In the genomic region with DNA sequence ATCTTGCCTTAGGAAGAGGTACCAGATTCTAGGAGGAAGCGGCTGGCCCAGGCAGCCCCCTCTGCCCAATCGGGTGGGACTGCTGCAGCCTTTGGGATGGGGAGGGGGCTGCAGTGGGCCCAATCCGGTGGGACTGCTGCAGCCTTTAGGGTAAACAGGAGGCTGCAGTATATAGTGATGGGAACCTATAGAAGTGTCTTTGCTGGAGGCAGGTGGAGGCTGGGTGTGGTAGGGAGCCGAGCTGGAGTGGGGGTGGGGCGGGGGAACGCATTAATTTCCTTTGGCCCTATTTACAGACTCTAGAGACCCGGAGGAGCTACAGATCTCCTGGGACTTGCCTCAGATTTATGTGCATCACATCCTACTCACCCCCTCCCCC, we compare ENCODE assay signal across 9 mouse cellular contexts. TPM values are rescaled to one million over a fixed set of nuclear protein-coding genes. Genes with fewer than 3 reads are reported as not detected.
DNase-seq lines count a peak whose midpoint lies in the region; ATAC-seq and TF ChIP-seq lines count a peak whose summit lies in the region.
"Had no signal": no experiment of that assay in that cellular context is flagged by ENCODE, and none has a peak within 500 bp of the region (broad histone marks: within the 10 kb centered on the region; RNA-seq: fewer than 3 reads in every experiment).

A gene (plus strand): TSS at position 373 of the 379 bp plus-strand sequence.

- no peak for TF ChIP-seq CTCF in E14TG2a.4 (conservative IDR thresholded peaks at IDR 0.05; ENCODE audit: low read length)

- peaks cover 32% of the 10 kb centered on the region for H3K27me3 ChIP-seq in heart, embryonic 10.5 days (ENCODE audit: insufficient read depth, poor library complexity, severe bottlenecking)
- H3K27me3 ChIP-seq in E14TG2a.4 (ENCODE audit: insufficient read depth, low read length) = peaks cover 41% of the 10 kb centered on the region
- H3K27me3 ChIP-seq in forebrain, embryonic 14.5 days (replicated peaks; ENCODE audit: control insufficient read depth, insufficient read depth, low read length) = no peaks in the 10 kb centered on the region

- H3K36me3 ChIP-seq in heart, embryonic 10.5 days = no peaks in the 10 kb centered on the region
- no peaks in the 10 kb centered on the region for H3K36me3 ChIP-seq in E14TG2a.4 (ENCODE audit: insufficient read depth, low read length)
- no peaks in the 10 kb centered on the region for H3K36me3 ChIP-seq in forebrain, embryonic 14.5 days (ENCODE audit: control insufficient read depth, insufficient read depth, low read length)

- 0 out of 2 replicates have a peak, but pooled peaks cover 3% of the 10 kb centered on the region for H3K4me1 ChIP-seq in heart, embryonic 10.5 days
- H3K4me1 ChIP-seq in E14TG2a.4 (replicated peaks; ENCODE audit: low read depth, low read length) = peaks cover 10% of the 10 kb centered on the region; the same call in 1 of the 2 replicates
- no peaks in the 10 kb centered on the region for H3K4me1 ChIP-seq in forebrain, embryonic 14.5 days (ENCODE audit: control insufficient read depth, insufficient read depth, low read length)

- no peak for DNase-seq in heart, embryonic 10.5 days (ENCODE audit: low spot score)
- no peak for DNase-seq in heart, adult 18-20 months
- DNase-seq in forebrain, embryonic 14.5 days (ENCODE audit: low spot score) = no peak
- no peak for DNase-seq in left cerebral cortex, postnatal 4 days
- DNase-seq in urinary bladder, postnatal 25 days (ENCODE audit: low spot score) = no peak
- no peak for DNase-seq in embryo, embryonic 11 days

- ATAC-seq in forebrain, embryonic 14.5 days = no peak; the same call in none of the 2 replicates
- no peak for ATAC-seq in granulocyte monocyte progenitor cell, adult 5-6 weeks (replicated peaks; ENCODE audit: poor library complexity, severe bottlenecking)

- no peak within 1 kb of the TSS for H3K27ac ChIP-seq in heart, embryonic 10.5 days
- no peak within 1 kb of the TSS for H3K27ac ChIP-seq in forebrain, embryonic 14.5 days (ENCODE audit: low read depth, low read length)

- intact Hi-C loops in left cerebral cortex, postnatal 4 days (cut with DNase I) = no loop called here

- peak within 1 kb of the TSS; percentile 42 for H3K4me3 ChIP-seq in heart, embryonic 10.5 days
- peak within 1 kb of the TSS; percentile 29; the same call in 1 of the 2 replicates for H3K4me3 ChIP-seq in E14TG2a.4 (replicated peaks; ENCODE audit: low read length)
- H3K4me3 ChIP-seq in forebrain, embryonic 14.5 days (ENCODE audit: low read depth, low read length) = peak within 1 kb of the TSS; percentile 30

- H3K4me2 ChIP-seq in forebrain, embryonic 14.5 days (ENCODE audit: low read length) = peak within 1 kb of the TSS; percentile 52

- 25% methylated on average over 7 of the region's 7 CpGs for WGBS in heart, embryonic 10.5 days
- WGBS in forebrain, embryonic 14.5 days = 41% methylated on average over 7 of the region's 7 CpGs

- peak within 1 kb of the TSS; percentile 56 for H3K9ac ChIP-seq in forebrain, embryonic 14.5 days (ENCODE audit: low read length)

- no peaks in the 10 kb centered on the region for H3K9me3 ChIP-seq in heart, embryonic 10.5 days
- no peaks in the 10 kb centered on the region for H3K9me3 ChIP-seq in E14TG2a.4 (ENCODE audit: low read length)
- H3K9me3 ChIP-seq in forebrain, embryonic 14.5 days (replicated peaks; ENCODE audit: control insufficient read depth, low read length) = no peaks in the 10 kb centered on the region

RNA-seq across cellular contexts. Expression of the gene that starts here (rescaled TPM):
- 0.08 TPM in 1 of 2 replicates, not detected in the other for polyA plus RNA-seq in heart, embryonic 10.5 days (2016; fragmentation: Nextera tagmentation; extraction: Ambion mirVana)
- total RNA-seq in heart, adult 18-20 months (2021) = not detected
- polyA plus RNA-seq in forebrain, embryonic 14.5 days (2014; fragmentation: Nextera tagmentation; extraction: Ambion mirVana) = 1.3 and 1.7 TPM in 2 replicates
- 10 to 100 TPM; 15.7 to 19.2 TPM for total RNA-seq in left cerebral cortex, postnatal 4 days (2021)
- not detected in 2 replicates for total RNA-seq in granulocyte monocyte progenitor cell, adult 5-6 weeks (2014; fragmentation: Nextera tagmentation)
- total RNA-seq in granulocyte monocyte progenitor cell, adult 5-6 weeks (2017) = not detected in 2 replicates
- polyA plus RNA-seq: liver, embryonic 16.5 days had no signal

Comparison
In these comparisons a context has a peak if more than half of its experiments do, and no peak if none do; other contexts are left out.
1. RNA of the gene that starts here (total RNA-seq): 15.7 to 19.2 TPM in left cerebral cortex, postnatal 4 days; not detected in heart, adult 18-20 months and not detected in granulocyte monocyte progenitor cell, adult 5-6 weeks; every median in the first group is over 10 times any median in the second.
2. Peak in every context shown above with its lines, with median percentiles within 50 percentile points of each other: H3K4me3 ChIP-seq.